Mouse (Mus musculus) megakaryocyte-erythroid progenitor cell, adult 5-6 weeks (primary cell): Measurements from ENCODE around the gene Med24. TPM values are rescaled to one million over a fixed set of nuclear protein-coding genes. Genes with fewer than 3 reads are reported as not detected.

Experiments used
- ATAC-seq: replicated peaks from 2 replicates; pipeline ENCODE4 v1.8.0; 2016; ENCODE audit warnings: mild to moderate bottlenecking, inconsistent platforms; ENCODE audit not compliant: severe bottlenecking, poor library complexity, low FRiP score, low TSS enrichment
- total RNA-seq, 2 experiments: library from RNA; stranded (forward) in 1 of 2; stranded (reverse) in 1 of 2; fragments of 200-1000, 215-1000 nt in 1 of 2; fragments of >200 nt in 1 of 2; fragmentation: Nextera tagmentation in 1 of 2; gene quantifications; 2 replicates each; pipeline ENCODE4 v1.2.3; 2014 to 2017

Med24 gene
- total RNA-seq, 2 experiments from 2014 or later: 42.7 to 62.2 TPM

DNA sequence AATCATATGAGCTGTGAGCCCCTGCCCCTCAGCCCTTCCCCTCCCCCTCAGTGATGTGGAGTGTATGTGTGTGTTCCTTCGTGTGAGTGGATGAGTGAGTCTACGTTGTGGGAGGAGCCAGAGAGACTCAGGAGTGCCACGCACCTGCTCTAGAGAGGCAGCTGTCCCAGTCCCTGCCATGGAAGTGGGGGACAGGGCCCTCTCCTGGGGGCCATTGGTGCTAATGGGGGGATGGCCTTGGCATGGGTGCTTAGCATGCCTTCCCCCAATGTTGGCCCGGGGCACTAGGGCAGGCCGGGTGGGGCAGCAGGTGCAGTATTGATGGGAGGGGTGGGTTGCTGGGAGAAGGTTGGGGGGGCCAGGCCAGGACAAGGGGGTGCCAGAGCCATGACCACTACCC, 37.6 kb upstream of the Med24 start:
- no peak for ATAC-seq

DNA sequence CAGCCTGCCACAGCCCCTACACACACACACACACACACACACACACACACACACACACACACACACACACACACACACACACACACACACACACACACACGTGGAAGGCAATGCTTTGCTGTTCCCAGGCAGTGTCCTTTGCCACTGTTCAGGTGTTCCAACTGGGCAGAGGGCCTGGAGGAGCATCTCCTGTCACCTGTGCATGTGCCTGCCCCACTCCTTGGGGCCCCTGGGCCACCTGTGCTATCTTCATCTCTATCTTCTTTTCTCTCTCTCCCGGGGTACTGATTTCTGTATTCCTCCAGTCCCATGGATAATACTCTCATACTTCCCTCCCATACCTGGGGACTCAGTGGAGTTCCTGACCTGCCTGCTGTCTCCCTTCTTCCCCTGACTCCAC, 37.1 kb upstream of the Med24 start:
- no peak for ATAC-seq

DNA sequence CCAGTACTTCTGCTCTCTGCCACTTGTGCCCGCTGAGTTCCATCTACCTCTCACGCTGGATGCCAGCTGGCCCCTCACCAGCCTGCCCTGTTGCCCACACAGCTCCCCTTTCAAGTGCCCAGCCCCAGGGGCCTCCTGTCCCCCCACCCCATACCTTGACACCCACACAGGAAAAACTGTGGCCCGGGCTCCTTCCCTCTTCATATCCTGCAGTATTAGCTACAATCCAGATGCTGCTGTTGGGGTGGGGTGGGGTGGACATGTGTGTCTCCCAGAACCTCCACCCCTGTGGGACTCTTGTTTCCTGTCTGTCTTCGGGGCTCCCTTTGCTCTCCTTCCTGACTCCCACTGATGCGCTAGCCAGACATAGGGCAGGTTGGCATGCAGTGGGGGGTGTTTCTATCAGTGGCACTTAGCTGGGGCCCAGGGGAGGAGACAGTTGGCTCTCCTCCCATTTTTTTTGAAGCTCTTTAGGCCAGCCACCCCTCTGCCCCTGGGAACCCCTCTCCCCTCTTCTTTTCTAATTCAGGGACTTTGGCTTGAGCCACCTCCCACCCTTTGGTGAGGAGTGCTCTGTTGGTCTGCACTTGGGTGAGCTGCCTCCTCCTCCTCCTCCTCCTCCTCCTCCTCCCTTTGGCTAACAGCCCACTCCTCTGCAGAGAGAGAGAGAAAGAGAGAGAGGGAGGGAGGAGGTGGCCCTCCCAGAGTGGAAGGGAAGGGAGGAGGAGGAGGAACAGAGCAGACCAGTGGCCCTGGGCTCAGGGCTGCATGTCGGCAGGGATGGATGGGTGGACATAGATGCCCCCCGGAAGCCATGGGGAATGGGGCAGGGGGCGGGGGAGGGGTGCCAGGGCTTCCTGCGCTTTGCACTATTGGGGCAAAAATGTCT, 36.4 kb upstream of the Med24 start:
- ATAC-seq: peak; percentile 20; the same call in 1 of the 2 replicates

DNA sequence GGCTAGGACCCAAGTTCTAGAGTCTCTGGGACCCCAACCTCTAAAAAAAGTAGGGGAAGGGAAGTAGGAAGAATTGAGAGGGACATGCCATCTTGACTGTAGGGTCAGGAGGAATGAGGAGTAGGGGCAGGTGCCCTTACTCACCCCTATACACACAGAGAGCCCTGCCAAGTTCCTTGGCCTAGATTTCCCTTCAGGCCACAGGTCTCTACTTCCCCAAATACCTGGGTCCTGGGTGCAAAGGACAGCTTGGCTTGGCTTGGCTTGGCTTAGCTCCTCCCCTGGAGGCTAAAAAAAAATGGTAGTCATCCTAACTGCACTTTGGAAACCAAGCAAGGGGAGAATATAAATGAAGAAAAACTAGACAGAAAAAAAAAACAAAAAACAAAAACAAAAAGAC, 35.5 kb upstream of the Med24 start:
- ATAC-seq: no peak

DNA sequence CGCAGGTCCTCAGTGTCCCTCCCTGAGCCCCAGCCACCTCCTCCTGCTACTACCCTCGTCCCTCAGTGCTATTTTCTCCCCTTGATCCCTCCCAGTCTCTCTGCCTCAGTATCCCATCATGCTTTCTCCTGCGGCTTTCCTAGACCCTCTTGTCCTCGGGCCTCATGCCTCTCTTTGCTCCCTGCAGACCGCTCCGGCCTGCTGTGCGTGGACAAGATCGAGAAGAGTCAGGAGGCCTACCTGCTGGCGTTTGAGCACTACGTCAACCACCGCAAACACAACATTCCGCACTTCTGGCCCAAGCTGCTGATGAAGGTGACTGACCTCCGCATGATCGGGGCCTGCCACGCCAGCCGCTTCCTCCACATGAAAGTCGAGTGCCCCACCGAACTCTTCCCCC, 34.9 kb upstream of the Med24 start:
- no peak for ATAC-seq

GRCm38 (mm10) chr11:98763502-98763861, 34.2 kb upstream of the Med24 start:
- ATAC-seq: no peak

DNA sequence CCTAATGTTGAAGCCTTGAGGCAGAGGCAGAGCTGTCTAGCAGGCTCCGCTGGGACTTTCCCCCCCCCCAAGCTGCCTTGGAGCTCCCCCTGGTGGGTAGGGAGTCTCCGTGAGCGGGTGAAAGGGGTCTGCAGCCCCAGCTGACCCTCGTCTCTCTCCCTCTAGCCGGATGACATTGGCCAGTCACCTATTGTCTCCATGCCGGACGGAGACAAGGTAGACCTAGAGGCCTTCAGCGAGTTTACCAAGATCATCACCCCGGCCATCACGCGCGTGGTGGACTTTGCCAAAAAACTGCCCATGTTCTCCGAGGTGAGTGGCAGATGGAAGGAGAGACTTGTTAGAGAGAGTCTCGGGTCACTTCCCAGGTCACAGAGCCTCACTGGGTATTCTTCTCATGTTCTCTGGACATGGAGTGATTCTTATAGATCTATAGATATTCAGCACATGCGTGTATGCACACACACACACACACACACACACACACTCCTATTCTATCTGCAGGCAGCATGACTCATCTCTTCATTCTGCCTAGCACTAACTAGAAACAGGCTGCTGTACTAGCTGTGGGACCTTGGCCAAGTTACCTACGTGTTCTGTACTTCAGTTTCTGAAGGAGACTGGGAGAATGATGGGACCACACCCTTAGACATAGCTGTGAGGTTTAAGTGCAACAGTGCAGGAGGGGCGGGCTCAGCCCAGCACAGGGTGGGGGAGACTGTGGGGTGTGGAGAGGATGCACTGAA, 33.7 kb upstream of the Med24 start:
- ATAC-seq: no peak

- no peak for ATAC-seq
These were observed 32.7 kb upstream of the Med24 start for GRCm38 (mm10) chr11:98761939-98762338.

DNA sequence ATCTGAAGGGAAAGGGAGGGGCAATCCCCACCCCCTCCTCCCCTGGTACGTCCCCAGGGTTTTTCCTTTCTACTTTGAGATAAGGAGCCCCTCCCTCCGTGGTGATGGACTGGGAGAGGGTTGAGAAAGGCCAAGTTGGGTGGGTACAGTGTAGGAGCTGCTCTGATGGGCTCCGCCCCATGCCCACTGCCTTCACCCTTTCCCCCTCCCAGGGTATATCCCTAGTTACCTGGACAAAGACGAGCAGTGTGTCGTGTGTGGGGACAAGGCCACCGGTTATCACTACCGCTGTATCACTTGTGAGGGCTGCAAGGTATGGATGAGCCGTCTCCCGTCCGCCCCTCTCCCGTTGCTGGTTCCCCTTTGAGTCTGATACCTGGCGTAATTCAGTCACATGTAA, 27.5 kb upstream of the Med24 start:
- ATAC-seq: no peak

GRCm38 (mm10) chr11:98755726-98756380, 26.6 kb upstream of the Med24 start:
- ATAC-seq: no peak

- peak; percentile 45 for ATAC-seq
These were observed 25.5 kb upstream of the Med24 start for GRCm38 (mm10) chr11:98754621-98755181.

- no peak for ATAC-seq
These were observed 25.0 kb upstream of the Med24 start for GRCm38 (mm10) chr11:98754151-98754620.

- ATAC-seq: no peak
These were observed 24.0 kb upstream of the Med24 start for GRCm38 (mm10) chr11:98753264-98753663.

GRCm38 (mm10) chr11:98752562-98753140, 23.4 kb upstream of the Med24 start:
- ATAC-seq: no peak

DNA sequence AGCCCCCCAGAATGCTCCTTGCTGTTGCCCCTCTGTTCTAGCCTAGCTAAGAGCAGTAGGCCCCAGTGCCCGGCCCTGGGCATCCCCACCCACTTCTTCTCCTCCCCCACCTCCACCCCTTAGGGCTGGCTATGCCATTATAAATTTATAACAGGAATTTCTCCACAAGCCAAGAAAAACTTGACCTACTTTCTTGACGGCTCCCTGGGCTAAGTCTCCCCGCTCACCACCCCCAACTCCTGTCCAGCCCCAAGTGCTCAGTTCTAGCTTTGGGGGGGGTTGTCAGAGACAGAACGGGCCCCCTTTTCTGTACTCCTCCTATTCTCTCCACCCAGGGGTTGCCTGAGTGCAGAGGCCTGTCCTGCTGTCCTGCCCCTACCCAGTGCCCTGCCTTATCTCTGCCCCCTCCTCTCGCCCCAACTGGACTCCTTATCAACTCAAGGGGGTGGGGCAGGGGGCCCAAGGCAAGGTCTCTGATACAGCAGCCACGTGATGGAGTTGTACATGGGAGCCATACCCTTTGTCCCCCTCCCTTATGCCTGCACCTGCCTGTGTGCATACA, 22.1 kb upstream of the Med24 start:
- ATAC-seq: 0 out of 2 replicates have a peak, but pooled peaks have one; percentile 4

- ATAC-seq: peak; percentile 55
These were observed 21.3 kb upstream of the Med24 start for GRCm38 (mm10) chr11:98750351-98751201.

DNA sequence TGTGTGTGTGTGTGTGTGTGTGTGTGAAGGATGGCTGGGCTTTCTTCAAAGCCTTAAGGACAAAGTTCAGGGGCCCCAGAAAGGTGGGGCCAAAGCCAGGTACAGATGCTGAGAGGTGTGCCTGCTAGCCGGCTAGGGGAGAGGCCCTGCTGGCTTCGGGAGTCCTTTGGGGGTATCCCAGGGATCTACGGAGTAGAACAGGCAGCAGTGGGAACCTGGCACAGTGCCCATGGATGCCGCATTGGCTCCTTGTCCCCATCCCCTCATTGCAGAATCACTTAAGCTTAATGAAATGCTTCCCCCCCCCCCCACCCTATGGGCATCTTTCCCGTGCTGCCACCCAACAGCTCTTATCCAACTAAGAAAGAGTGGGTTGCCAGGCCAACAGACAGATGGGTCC, 20.5 kb upstream of the Med24 start:
- ATAC-seq: no peak
